Mouse (Mus musculus): ENCODE data around the gene Ppp2r2d.

- TF ChIP-seq POLR2A (IDR thresholded peaks at IDR 0.05; ENCODE audit: borderline replicate concordance, low read depth, low read length) (no peak), CTCF (IDR thresholded peaks at IDR 0.05; ENCODE audit: low read depth, low read length) (no peak)
These were observed 61.2 kb downstream of the Ppp2r2d start for GRCm38 (mm10) chr7:138907043-138907442.
